Mouse (Mus musculus): ENCODE measurements around the gene Trio. TPM values are rescaled to one million over a fixed set of nuclear protein-coding genes. Genes with fewer than 3 reads are reported as not detected.
A peak's percentile ranks its signal among the peaks of the same experiment; 100 is the strongest.

Gene Trio
- total RNA-seq, 2 experiments from 2014 or later, result 159 to 162 TPM

DNA sequence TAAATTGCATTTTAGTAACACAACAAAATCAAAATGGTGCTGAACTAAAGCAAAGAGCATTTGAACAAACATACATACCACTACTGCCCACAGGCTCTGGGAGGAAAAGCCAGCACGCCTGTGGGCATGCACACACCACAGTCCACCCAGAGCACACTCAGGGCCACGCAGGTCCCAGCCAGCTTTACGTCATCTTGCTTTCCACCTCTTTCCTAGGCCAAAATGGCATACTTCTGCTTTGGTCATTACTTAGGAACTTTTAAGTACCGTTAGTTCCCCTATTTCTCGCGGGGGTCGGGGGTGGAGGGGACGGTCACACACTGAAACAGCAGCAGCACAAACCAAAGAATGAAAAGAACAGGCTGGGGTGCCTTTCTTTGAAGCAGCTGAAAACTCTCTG is 242.6 kb downstream of the Trio start:
- no peak for DNase-seq (ENCODE audit: low spot score in 2 of 2)

DNA sequence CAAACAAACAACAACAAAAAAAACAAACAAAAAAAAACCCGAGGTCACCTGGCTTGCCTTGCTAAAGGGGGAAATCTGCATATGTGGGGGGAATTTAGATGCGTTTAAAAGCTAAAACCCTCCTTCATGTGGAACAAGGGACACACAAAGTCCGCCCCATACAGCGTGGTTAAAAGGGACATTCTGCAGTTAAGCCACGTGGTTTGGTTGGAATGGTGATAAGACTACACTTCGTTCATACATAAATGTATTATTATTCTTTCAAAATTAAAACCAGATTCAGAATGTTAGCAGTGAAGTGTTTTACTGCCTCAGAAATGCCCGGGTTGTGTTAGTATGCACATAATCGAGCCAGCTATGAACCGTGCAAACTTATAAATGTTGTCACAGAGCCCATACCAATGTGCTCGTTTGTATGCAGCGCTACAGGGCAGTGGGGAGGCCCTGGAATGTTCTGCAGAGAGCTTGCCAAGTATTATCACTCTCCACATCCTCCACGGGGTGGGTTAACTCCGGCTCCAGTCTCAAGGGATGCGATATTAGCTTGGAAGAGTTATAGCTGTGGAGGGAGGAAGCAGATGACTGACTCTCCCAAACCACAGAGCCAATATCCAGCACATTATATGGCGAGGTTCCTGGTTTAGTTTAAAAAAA is 243.1 kb downstream of the Trio start:
- peak in 1 of 2 experiments; percentile 52 for DNase-seq (ENCODE audit: low spot score in 2 of 2)

DNA sequence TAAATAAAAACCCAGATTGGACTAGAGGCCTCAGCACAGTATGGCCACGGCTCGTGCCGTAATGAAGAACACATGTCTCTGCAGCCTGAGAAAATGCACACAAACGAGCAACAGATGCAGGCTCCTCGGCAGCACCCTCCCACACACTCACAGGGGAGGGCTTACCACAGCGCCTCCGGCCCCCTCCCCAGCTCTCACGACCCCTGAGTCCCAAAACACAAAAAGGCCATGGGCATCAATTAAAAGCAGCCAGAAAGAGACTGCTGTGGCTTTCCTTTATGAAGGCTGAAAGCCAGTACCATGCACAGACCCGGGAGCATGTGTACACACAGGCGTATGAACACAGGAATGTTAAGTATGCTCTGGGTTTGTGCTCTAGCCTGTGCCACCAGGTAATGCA is 245.8 kb downstream of the Trio start:
- DNase-seq (ENCODE audit: low spot score in 2 of 2), result no peak

DNA sequence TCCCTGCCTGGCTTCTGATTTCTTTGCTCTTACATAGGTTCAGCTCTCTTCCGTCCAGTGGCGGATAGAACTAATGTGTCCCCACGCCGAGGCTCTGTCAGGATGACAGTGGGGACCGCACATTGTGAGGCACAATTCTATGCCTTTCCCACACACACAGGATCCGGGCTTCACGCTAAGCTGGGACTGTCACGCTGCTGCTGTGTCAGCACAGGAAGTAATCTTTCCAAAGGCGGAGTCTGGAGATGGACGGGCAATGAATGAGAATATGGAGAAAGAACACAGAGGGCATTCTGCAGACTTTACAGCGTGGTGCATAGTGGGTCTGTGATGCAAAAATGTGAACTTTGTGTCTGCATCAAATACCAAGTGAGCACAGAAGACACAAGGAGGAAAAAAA is 246.2 kb downstream of the Trio start:
- no peak for DNase-seq (ENCODE audit: low spot score in 2 of 2)

GRCm38 (mm10) chr15:27778256-27778655 is 247.4 kb downstream of the Trio start:
- no peak for DNase-seq (ENCODE audit: low spot score in 2 of 2)

GRCm38 (mm10) chr15:27777455-27778190 is 248.0 kb downstream of the Trio start:
- DNase-seq (ENCODE audit: low spot score in 2 of 2), result no peak

DNA sequence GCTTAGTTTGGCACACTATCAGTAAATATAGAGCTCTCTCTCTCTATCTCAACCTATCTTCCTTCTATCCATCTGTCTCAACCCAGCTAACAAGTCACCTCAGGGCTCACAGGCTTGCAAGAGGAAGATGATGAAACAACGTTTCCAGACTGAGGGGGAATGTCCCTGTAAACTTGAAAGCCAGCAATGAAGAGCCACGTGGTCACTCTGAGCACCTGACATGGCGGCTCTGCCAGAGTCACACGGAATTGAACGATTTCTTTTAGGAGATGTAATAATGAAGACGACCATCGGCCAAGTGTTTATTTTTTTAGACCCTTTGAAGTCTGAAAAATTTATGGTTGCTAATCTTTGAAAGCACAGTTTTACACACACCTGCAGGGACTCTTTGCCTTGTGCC is 251.2 kb downstream of the Trio start:
- no peak for DNase-seq (ENCODE audit: low spot score in 2 of 2)

GRCm38 (mm10) chr15:27772125-27772627 is 253.5 kb downstream of the Trio start:
- DNase-seq (ENCODE audit: low spot score in 2 of 2), result no peak

- no peak for DNase-seq (ENCODE audit: low spot score in 2 of 2)
These were observed 254.1 kb downstream of the Trio start for GRCm38 (mm10) chr15:27771581-27771980.

DNA sequence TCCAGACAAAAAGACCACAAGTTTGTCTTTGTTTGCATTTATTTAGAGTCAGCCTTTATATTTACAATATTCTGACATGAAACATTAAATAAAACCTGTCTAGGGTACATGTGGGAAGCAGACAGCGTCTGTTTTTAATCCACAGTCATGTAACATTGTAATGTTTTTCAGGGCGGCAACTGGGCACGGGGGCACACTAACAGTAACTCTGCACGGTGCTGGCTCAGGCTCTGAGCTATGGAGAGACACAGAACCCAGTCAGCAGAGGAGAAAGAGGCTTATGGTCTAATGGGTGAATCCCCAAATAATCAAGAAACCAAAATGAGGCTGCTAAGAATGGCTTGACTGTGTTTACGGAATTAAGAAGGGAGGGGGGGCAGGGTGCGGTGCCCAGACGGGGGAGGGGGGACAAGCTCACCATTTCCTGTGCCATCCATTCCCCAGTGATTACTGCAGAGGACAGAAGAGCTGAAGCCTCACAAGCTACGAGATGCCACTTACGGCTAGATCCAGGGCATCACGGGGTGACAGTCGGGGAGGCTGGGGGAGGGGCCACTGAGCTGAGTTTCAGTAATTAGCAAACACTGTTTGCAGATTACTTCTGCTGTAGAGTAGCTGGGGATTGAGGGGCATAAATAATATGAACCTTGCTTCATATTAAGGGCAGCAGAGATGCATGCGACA is 255.0 kb downstream of the Trio start:
- no peak for DNase-seq (ENCODE audit: low spot score in 2 of 2)

DNA sequence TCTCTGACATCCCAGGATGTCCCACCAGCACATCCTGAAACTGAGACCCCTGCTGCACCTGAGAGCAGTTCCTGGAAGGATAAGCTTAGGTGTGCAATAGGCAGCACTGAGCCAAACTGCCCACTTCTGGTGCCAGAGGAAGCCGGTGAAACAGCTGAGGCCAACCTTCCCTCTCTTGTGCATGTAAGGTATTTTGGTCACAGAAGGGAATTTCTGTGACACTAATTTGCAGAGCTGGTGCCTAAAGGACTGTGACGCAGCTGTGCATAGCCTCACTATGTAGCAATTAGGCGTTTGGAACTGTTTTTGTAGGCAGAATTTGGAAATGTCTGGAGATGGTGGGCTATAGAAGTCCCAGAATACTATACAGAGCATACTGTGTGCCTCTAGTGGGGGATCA is 264.2 kb downstream of the Trio start:
- DNase-seq (ENCODE audit: low spot score in 2 of 2), result no peak

- DNase-seq (ENCODE audit: low spot score in 2 of 2), result no peak
These were observed 265.0 kb downstream of the Trio start for GRCm38 (mm10) chr15:27760655-27761054.

GRCm38 (mm10) chr15:27759890-27760289 is 265.8 kb downstream of the Trio start:
- DNase-seq (ENCODE audit: low spot score in 2 of 2), result no peak

DNA sequence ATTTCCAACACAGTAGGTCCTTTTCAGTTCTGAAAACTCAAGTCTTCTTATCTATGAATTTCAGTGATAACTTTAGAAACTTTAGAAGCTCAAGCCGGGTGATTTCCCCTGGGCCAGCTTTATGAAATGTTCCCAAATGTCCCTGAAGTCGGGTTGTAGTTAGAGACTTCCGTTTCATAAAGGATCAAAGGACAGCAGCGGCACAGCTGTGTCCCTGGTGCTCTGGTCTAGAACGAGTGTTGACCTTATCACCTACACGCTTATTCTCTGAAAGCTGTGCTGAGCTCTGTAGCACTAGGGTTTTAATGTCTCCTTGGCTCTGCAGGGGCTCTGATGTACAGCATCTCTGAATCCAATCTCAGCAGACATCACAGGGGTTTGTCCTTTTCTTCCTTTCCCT is 267.0 kb downstream of the Trio start:
- no peak for DNase-seq (ENCODE audit: low spot score in 2 of 2)

GRCm38 (mm10) chr15:27756426-27756825 is 269.2 kb downstream of the Trio start:
- DNase-seq (ENCODE audit: low spot score in 2 of 2), result no peak

DNA sequence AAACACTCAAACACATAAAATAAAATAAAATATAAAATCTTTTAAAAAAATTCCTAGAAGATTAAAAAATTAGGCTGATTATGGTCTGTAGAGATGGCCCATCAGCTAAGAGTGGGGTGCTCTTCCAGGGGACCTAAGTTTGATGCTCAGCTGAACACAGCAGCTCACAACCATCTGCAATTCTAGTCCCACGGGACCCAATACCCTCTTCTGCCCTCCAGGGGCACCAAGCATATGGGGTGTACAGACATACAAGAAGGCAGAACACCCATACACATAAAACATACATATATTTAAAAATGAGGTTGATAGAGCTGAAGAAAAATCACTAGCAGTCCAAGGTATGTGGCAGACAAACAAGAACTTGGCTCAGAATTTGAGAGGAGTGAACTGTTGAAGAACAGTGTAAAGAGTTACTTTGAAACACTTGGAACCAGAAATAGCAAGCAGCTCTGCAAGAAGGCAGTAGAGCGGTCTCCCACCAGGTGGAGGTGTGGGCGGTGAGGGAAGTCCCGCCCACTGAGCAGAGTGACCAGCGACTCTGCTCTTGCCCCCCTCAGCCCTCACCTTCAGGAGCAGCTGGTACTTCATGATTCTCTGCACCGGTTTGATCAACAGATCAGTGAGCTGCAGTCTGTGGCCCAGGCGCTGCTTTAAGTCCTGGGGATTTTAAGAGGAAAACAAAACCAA is 270.9 kb downstream of the Trio start:
- no peak for DNase-seq (ENCODE audit: low spot score in 2 of 2)

DNA sequence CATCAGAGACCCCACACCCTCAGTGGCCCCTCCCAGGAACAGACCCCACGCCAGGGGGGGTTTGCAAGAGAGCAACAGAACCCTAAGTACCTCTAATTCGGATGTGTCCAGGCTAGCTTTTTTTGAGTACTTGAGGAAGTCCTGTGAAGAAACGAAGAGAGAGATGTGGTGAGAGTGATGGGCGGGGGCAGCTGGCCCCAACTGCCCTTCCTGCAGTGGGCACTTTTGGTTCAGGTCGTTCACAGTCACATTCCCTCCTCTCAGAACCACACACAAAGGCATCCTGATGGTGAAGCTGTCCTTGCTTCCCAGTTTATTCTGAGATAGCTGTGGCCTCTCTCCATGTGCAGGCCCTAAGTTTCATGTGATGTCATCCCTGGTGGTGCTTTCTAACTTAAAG is 271.7 kb downstream of the Trio start:
- no peak for DNase-seq (ENCODE audit: low spot score in 2 of 2)

DNA sequence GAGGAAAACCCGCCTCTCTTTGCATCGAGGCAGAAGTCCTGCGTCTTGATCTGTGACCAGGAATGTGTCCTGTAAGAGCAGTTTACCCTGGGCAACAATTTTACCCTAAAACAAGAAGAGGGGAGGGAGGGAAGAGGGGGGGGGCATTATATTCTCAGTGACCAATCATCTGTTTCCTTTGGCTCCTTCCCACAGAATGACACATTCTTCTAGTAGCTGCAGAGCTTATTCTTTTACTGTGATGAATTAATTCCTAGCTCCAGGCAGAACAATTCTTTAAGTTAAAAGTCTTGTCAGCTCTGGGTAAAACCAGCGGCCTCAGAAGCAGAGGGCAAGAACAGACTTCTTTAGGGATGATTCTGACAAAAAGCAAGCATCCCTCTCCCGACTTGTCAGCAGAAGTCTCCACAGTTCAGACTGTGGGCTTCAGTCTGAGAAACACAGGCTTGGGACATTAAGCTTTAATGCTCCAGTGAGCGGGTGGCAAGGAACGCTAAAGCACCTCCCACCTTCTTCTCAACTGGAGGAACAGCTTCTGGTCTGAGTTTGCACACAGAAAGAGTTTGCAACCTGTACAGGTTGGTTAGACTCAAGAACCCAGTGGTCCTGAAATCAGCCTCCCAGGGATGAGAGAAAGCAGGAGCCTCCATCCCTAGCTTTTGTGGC is 272.8 kb downstream of the Trio start:
- no peak for DNase-seq (ENCODE audit: low spot score in 2 of 2)

GRCm38 (mm10) chr15:27751612-27752405 is 273.8 kb downstream of the Trio start:
- peak in 1 of 2 experiments; percentile 42 for DNase-seq (ENCODE audit: low spot score in 2 of 2)

GRCm38 (mm10) chr15:27748739-27749138 is 276.9 kb downstream of the Trio start:
- DNase-seq (ENCODE audit: low spot score in 2 of 2), result no peak

Measured in gastrocnemius, postnatal 4 days (tissue).